Mouse (Mus musculus): ENCODE data around the gene Mpp2. TPM values are rescaled to one million over a fixed set of nuclear protein-coding genes. Genes with fewer than 3 reads are reported as not detected.

Mpp2 gene
- polyA plus RNA-seq, 1 experiment, result 12.8 TPM

DNA sequence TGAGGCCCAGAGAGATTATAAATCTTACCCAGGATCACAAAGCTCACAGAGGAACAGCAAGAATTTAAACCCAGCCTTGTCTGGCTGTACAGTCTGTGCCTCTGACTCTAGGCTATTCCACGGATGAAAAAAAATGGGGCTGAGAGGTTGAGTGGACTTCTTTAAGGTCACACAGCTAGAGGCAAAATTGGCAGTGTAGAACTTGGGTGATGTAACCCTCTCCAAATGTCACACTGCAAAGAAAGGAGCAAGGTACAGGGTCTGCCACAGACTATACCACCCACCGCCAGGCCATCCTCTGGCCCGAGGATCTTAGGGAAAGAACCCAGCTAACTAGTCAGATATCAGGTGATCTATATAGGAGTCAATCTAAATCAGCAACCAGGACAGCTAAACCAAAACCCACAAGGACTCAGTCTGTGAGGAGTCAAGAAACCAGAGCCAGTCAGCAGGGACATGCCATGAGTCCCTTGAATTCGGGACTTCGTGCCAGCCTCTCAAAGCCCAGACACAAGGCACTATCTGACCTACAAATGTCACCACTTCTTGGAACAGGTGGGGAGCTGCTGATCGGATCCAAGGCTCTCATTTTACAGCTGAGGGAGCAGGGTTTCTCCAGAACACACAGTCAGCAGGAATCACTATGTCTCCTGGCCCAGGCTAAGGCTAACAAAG lies 64.1 kb downstream of the Mpp2 start:
- WGBS, result 89% methylated on average over 6 of the region's 6 CpGs
- no peak overlapping the region for H3K4me3 ChIP-seq (replicated peaks; ENCODE audit: extremely low read depth, low read depth, low read length)
- TF ChIP-seq CTCF (IDR thresholded peaks at IDR 0.05; ENCODE audit: insufficient read depth, low read length), result no peak
- no peaks in the 10 kb centered on the region for H3K4me1 ChIP-seq (ENCODE audit: control insufficient read depth, insufficient read depth, low read length)
- DNase-seq, result no peak

DNA sequence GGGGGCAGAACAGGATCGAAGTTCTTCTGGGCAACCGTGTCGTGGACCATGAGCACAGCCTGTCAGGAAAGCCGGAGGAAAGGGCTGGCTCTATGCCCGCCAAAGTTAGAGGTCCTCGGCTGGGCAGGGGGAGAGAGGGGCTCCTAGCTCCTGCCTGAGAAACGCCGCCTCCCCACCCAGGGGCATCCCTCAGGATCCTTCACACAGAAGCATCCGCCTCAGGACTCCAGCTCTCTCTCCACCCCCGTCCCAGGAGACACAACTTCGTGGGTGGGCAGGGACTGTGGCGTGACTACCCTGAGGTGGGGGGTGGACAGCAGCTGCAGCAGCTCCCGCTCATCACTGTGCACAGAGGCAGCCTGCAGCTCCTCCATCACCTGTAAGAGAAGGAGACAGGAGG lies 64.9 kb downstream of the Mpp2 start:
- TF ChIP-seq POLR2A (IDR thresholded peaks at IDR 0.05; ENCODE audit: borderline replicate concordance, extremely low read depth, low read depth, low read length) (no peak), CTCF (IDR thresholded peaks at IDR 0.05; ENCODE audit: insufficient read depth, low read length) (no peak)
- Histone ChIP-seq H3K4me3 (replicated peaks; ENCODE audit: extremely low read depth, low read depth, low read length) (no peak overlapping the region), H3K4me1 (ENCODE audit: control insufficient read depth, insufficient read depth, low read length) (no peaks in the 10 kb centered on the region)
- no peak for DNase-seq
- 80% methylated on average over 13 of the region's 13 CpGs for WGBS

DNA sequence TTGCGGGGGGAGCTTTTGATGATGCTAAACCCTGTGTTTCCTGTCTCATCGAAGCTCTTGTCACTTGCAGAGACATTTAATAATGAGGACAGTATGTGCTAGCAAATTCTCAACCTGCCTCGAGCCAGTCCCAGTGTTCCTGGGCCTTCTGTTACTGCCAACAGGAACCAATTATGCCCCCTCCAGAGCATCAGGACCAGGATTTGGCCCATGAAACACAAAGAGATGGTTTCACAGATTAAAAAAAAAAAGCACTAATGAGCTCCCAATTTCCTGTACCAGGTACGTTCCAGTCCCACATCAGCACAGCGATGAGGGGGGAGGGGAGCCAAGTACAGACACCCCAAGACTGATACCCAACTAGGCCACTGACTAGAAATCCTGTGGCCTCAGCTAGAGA lies 67.1 kb downstream of the Mpp2 start:
- Histone ChIP-seq H3K4me1 (ENCODE audit: control insufficient read depth, insufficient read depth, low read length) (no peaks in the 10 kb centered on the region), H3K4me3 (replicated peaks; ENCODE audit: extremely low read depth, low read depth, low read length) (no peak overlapping the region)
- TF ChIP-seq CTCF (IDR thresholded peaks at IDR 0.05; ENCODE audit: insufficient read depth, low read length) (no peak), POLR2A (IDR thresholded peaks at IDR 0.05; ENCODE audit: borderline replicate concordance, extremely low read depth, low read depth, low read length) (no peak)
- no peak for DNase-seq
- 85% methylated on average over 5 of the region's 5 CpGs for WGBS

DNA sequence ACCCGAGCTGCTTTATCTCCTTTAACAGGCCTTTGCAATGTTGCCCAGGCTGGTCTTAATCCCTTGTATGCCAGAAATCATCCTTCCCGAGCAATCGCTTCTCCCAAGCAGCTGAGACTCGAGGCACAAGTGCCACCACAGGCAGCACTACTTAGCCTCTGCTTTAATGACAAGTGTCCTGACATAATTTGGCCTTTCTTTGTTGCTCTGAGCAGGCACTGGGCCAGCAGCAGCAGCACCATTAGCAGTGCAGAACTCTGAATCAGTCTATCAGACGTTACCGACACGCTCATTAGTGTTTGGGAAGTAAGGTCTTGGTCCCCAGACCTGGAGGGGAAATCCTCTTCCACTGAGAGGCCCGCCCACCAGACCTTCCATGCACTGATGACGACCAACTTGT lies 68.6 kb downstream of the Mpp2 start:
- Histone ChIP-seq H3K4me1 (ENCODE audit: control insufficient read depth, insufficient read depth, low read length) (no peaks in the 10 kb centered on the region), H3K4me3 (replicated peaks; ENCODE audit: extremely low read depth, low read depth, low read length) (no peak overlapping the region)
- 73% methylated on average over 9 of the region's 9 CpGs for WGBS
- DNase-seq, result no peak
- TF ChIP-seq CTCF (IDR thresholded peaks at IDR 0.05; ENCODE audit: insufficient read depth, low read length), result no peak
- no peak for TF ChIP-seq POLR2A (IDR thresholded peaks at IDR 0.05; ENCODE audit: borderline replicate concordance, extremely low read depth, low read depth, low read length)

DNA sequence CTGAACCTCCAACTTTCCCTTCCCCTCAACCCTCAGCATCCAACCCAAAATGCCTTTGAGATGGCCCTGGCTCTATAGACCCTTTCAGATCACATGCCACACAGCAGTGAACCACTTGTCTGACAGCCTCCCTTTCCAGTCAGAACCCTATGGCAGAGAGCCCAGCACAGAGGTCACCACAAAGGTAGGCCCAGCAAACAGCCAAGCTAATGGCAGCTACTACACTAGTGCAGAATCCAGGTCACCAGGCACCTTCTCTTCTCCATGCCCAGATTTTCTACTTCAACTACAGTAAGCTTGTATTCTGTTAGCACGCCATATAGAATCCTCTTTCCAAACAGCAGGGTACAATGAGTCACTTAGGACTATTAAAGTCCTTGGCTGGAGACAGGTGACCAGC lies 72.2 kb downstream of the Mpp2 start:
- no peak for DNase-seq
- TF ChIP-seq POLR2A (IDR thresholded peaks at IDR 0.05; ENCODE audit: borderline replicate concordance, extremely low read depth, low read depth, low read length), result no peak
- no peak for TF ChIP-seq CTCF (IDR thresholded peaks at IDR 0.05; ENCODE audit: insufficient read depth, low read length)
- no peak overlapping the region for H3K4me3 ChIP-seq (replicated peaks; ENCODE audit: extremely low read depth, low read depth, low read length)
- WGBS, result 92% methylated on average over 1 of the region's 1 CpGs
- H3K4me1 ChIP-seq (ENCODE audit: control insufficient read depth, insufficient read depth, low read length), result no peaks in the 10 kb centered on the region

DNA sequence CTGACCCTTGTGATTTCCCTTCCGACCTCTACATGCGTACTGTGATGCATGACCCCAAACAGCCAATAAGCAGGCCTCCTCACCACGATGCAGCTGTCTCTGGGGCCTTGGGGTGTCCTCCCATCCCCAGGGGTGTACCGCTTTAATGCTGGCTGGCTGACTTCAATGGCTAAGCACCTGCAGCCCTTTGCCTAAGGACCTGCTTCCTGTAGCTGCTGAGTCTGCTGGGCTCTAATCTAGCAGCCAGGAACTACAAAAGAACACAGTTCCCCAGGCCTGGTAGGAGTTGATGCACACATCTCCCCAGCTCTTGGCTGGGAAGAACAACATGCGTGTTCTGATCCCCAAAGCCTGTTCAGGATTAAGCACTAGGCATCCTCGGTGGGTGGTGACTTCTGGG lies 72.8 kb downstream of the Mpp2 start:
- 76% methylated on average over 6 of the region's 6 CpGs for WGBS

DNA sequence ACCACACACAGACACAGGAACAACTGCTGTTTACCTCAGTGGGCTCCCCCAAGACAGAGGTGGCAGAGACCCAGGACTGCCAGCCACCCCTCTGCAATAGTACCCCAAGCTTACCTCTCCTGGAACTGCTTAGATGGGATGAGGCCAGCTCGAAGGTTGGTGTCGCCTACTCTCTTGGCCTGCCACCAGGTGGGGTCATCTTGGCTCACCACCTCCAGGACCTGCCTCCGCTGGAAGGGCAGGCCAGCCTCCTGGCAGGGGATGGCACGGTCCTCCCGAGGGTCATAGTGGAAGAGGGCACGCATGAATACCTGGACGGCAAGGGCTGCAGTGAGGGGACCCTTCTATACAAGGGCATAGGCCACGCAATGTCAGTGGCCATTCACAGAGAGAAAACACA lies 75.1 kb downstream of the Mpp2 start:
- DNase-seq, result no peak
- WGBS, result 79% methylated on average over 8 of the region's 8 CpGs
- TF ChIP-seq POLR2A (IDR thresholded peaks at IDR 0.05; ENCODE audit: borderline replicate concordance, extremely low read depth, low read depth, low read length) (no peak), CTCF (IDR thresholded peaks at IDR 0.05; ENCODE audit: insufficient read depth, low read length) (no peak)
- H3K4me3 ChIP-seq (replicated peaks; ENCODE audit: extremely low read depth, low read depth, low read length), result no peak overlapping the region
- H3K4me1 ChIP-seq (ENCODE audit: control insufficient read depth, insufficient read depth, low read length), result peaks cover 3% of the 10 kb centered on the region; the same call in 1 of the 2 replicates

More for the DNA sequence above, 72.8 kb downstream of the Mpp2 start:
- no peaks in the 10 kb centered on the region for H3K4me1 ChIP-seq (ENCODE audit: control insufficient read depth, insufficient read depth, low read length)
- H3K4me3 ChIP-seq (replicated peaks; ENCODE audit: extremely low read depth, low read depth, low read length), result no peak overlapping the region
- no peak for DNase-seq
- TF ChIP-seq CTCF (IDR thresholded peaks at IDR 0.05; ENCODE audit: insufficient read depth, low read length) (no peak), POLR2A (IDR thresholded peaks at IDR 0.05; ENCODE audit: borderline replicate concordance, extremely low read depth, low read depth, low read length) (no peak)

DNA sequence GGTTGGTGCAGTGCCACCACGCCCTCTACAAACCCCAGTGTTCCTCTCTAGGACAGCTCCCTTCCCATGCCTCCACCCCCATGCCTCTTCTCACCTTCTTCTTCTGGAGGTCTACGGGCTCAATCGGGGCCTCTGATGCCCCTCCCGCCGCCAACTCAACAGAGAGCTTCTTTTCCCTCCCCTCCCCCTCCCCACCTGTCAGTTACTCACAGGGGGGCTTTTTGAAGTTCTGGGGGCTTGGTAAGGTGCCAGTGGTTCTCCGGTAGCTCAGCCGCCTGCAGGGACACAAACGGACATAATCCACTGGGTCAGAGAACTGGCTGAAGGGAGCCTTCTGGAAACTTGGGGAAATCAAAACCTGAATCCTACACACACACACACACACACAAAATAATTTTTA lies 76.8 kb downstream of the Mpp2 start:
- TF ChIP-seq POLR2A (IDR thresholded peaks at IDR 0.05; ENCODE audit: borderline replicate concordance, extremely low read depth, low read depth, low read length) (no peak), CTCF (IDR thresholded peaks at IDR 0.05; ENCODE audit: insufficient read depth, low read length) (no peak)
- 84% methylated on average over 8 of the region's 8 CpGs for WGBS
- Histone ChIP-seq H3K4me1 (ENCODE audit: control insufficient read depth, insufficient read depth, low read length) (peaks cover 3% of the 10 kb centered on the region; the same call in 1 of the 2 replicates), H3K4me3 (replicated peaks; ENCODE audit: extremely low read depth, low read depth, low read length) (no peak overlapping the region)
- DNase-seq, result no peak

DNA sequence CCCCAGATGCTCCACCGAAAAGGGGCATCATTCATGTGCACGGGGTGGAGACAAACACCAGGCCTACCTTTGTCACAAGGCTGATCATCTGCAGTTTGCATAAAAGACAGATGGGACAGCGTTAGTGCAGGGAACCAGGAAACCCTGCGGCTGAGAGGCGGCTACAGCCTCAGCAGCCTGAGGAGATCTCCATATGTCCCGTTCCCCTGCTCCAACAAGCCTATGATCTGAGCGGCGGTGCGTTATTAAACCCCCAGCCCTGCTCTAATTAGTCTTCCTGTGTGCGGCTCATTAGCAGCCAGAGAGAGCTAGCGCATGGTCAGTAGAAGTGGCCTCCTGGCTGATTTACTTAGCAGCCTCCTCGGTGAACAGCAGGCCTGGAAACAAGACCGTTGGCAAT lies 78.2 kb downstream of the Mpp2 start:
- peaks cover 3% of the 10 kb centered on the region; the same call in 1 of the 2 replicates for H3K4me1 ChIP-seq (ENCODE audit: control insufficient read depth, insufficient read depth, low read length)
- 90% methylated on average over 13 of the region's 13 CpGs for WGBS
- TF ChIP-seq POLR2A (IDR thresholded peaks at IDR 0.05; ENCODE audit: borderline replicate concordance, extremely low read depth, low read depth, low read length) (no peak), CTCF (IDR thresholded peaks at IDR 0.05; ENCODE audit: insufficient read depth, low read length) (no peak)
- no peak overlapping the region for H3K4me3 ChIP-seq (replicated peaks; ENCODE audit: extremely low read depth, low read depth, low read length)
- no peak for DNase-seq

DNA sequence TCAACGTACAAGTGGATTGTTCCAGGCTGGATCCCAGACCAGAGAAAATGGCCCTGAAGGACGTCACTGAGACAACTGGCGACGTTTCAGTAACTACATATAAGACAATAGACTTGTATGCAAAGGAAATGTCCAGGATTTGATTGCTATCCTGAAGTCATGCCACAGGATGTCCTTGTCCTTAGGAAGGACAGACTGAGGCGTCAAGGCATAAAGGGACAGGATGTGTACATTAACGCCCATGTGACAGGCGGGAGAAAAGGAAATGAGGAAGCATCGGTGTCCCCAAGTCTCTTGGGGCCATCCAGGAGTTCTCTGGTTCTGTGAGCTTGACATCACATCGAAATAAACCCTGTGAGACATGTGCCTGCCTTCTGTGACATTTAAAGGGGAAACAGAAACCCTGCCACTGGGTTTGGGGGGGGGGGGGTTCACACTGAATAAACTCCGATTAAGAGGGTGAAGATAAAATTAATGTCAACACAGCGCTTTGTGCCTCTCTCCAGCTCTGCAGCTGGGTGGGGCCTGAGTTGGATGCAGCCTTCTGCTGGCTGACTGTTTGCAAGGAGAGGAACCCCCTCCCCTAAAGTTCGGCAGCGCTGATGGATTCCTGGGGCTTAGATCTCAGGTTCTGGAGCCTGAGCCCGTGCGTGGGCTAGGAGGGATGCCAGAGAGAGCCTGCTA lies 79.2 kb downstream of the Mpp2 start:
- 44% methylated on average over 15 of the region's 15 CpGs for WGBS
- TF ChIP-seq POLR2A (IDR thresholded peaks at IDR 0.05; ENCODE audit: borderline replicate concordance, extremely low read depth, low read depth, low read length), result no peak
- no peak for TF ChIP-seq CTCF (IDR thresholded peaks at IDR 0.05; ENCODE audit: insufficient read depth, low read length)
- DNase-seq, result no peak
- Histone ChIP-seq H3K4me1 (ENCODE audit: control insufficient read depth, insufficient read depth, low read length) (peaks cover 3% of the 10 kb centered on the region; the same call in 1 of the 2 replicates), H3K4me3 (replicated peaks; ENCODE audit: extremely low read depth, low read depth, low read length) (no peak overlapping the region)
